Mouse (Mus musculus) kidney, postnatal 14 days (tissue): ENCODE data around the gene Zcchc2.
A peak's percentile ranks its signal among the peaks of the same experiment; 100 is the strongest.

Experiments
- DNase-seq: peaks from one replicate; pipeline ENCODE4 v3.0.0; 2022; ENCODE audit warnings: mixed read lengths

Zcchc2 gene

GRCm38 (mm10) chr1:106073166-106073565 lies 83.0 kb downstream of the Zcchc2 start:
- DNase-seq, result no peak

- peak; percentile 32 for DNase-seq
Observed at GRCm38 (mm10) chr1:106074141-106074540, 83.9 kb downstream of the Zcchc2 start.

- DNase-seq, result no peak
Observed at GRCm38 (mm10) chr1:106074656-106075055, 84.5 kb downstream of the Zcchc2 start.

DNA sequence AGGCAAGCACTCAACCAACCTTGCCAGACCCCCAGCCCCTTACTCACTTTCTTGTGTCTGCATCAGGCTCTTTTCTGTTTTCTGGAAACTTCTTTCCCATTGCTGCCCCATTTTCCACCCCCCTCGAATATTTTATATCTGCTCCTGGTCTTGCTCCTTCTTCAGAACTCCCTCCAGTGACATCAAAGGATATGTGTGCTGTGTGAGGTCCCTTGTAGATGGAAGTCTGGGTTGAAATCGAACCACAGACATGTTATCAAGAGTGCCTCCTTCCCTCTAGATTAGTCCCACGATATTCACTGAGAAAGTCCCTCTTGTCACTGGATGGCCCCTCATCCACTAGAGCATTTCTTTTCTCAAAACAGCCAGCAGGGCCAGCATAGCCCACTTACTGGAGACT lies 86.4 kb downstream of the Zcchc2 start:
- DNase-seq, result no peak

DNA sequence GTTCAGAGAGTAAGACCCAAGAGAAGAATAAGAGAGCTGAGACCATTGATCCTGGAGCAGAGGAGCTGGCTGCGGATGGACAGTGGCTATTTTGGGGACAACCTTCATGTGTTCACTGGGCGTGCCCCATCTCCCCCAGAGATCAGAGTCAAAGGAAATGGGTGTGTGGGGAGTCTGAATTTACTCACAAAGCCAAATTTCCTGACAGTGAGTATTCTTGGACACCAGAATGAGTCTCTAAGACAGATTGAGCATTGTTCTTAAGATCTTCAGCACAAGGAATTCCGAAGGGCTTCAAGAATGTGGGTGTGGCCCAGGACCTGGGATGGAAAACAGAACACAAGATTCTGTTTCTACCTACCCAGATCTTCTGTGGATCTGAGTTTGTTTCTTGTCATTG lies 87.0 kb downstream of the Zcchc2 start:
- peak; percentile 46 for DNase-seq
